20 mouse cellular contexts compared by ENCODE assay signal in the genomic region with DNA sequence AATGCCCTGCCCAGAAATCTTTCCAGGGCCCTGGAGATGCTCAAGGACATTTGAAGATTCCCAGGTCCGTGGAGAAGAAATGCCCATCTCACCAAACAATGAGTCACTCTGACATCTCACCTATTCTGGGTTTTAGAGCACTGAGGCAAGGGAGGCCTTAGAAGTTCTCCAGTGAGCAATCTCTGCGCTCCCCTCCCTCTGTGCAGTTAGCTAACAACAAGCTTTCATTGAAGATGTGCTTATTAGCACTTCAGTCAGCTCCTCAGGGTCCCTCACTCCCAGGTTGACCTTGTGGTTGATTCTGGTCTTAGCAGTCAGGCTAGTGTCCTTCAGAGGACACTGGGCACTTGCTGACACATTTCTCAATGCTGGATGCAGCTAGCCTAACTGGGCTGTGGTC.
A peak's percentile ranks its signal among the peaks of the same experiment; 100 is the strongest.
DNase-seq lines count a peak whose midpoint lies in the region; ATAC-seq and TF ChIP-seq lines count a peak whose summit lies in the region.
"Had no signal": no experiment of that assay in that cellular context is flagged by ENCODE, and none has a peak within 500 bp of the region (broad histone marks: within the 10 kb centered on the region; RNA-seq: fewer than 3 reads in every experiment).

No protein-coding gene starts in this region.

- H3K9me3 ChIP-seq in liver, embryonic 13.5 days (replicated peaks), result no peaks in the 10 kb centered on the region
- no peaks in the 10 kb centered on the region for H3K9me3 ChIP-seq in liver, postnatal 0 days (ENCODE audit: low read length)
- H3K9me3 ChIP-seq in midbrain, embryonic 14.5 days (ENCODE audit: control insufficient read depth, low read length), result no peaks in the 10 kb centered on the region
- H3K9me3 ChIP-seq: embryonic facial prominence, embryonic 15.5 days; intestine, embryonic 15.5 days; kidney, embryonic 15.5 days had no signal

- H3K27me3 ChIP-seq in liver, embryonic 13.5 days, result peaks cover 9% of the 10 kb centered on the region; the same call in 1 of the 2 replicates
- no peaks in the 10 kb centered on the region for H3K27me3 ChIP-seq in liver, postnatal 0 days (ENCODE audit: insufficient read depth, low read length)
- H3K27me3 ChIP-seq in midbrain, embryonic 14.5 days (ENCODE audit: control insufficient read depth, insufficient read depth, low read length), result no peaks in the 10 kb centered on the region
- no peaks in the 10 kb centered on the region for H3K27me3 ChIP-seq in cerebellum, adult 2 months (ENCODE audit: control insufficient read depth, insufficient read depth, low read length)
- H3K27me3 ChIP-seq: CH12.LX; embryonic facial prominence, embryonic 15.5 days; intestine, embryonic 15.5 days; kidney, embryonic 15.5 days had no signal

- no peak overlapping the region for H3K9ac ChIP-seq in liver, embryonic 13.5 days
- H3K9ac ChIP-seq in liver, postnatal 0 days (replicated peaks), result no peak overlapping the region
- H3K9ac ChIP-seq in midbrain, embryonic 14.5 days (replicated peaks; ENCODE audit: low read length), result no peak overlapping the region
- H3K9ac ChIP-seq: embryonic facial prominence, embryonic 15.5 days; intestine, embryonic 15.5 days; kidney, embryonic 15.5 days had no signal

- H3K4me2 ChIP-seq in liver, embryonic 13.5 days, result no peak overlapping the region
- no peak overlapping the region for H3K4me2 ChIP-seq in liver, postnatal 0 days (ENCODE audit: low read depth, low read length)
- no peak overlapping the region for H3K4me2 ChIP-seq in midbrain, embryonic 14.5 days (ENCODE audit: low read length)
- H3K4me2 ChIP-seq: embryonic facial prominence, embryonic 15.5 days; intestine, embryonic 15.5 days; kidney, embryonic 15.5 days had no signal

- TF ChIP-seq EP300 in liver, postnatal 0 days (IDR thresholded peaks at IDR 0.05; ENCODE audit: low read depth), result no peak

- H3K4me1 ChIP-seq in liver, embryonic 13.5 days (replicated peaks), result peaks cover 69% of the 10 kb centered on the region
- peaks cover 19% of the 10 kb centered on the region for H3K4me1 ChIP-seq in liver, postnatal 0 days (ENCODE audit: insufficient read depth)
- peaks cover 7% of the 10 kb centered on the region for H3K4me1 ChIP-seq in midbrain, embryonic 14.5 days (ENCODE audit: control insufficient read depth, insufficient read depth, low read length)
- H3K4me1 ChIP-seq in cerebellum, adult 2 months (ENCODE audit: control insufficient read depth, insufficient read depth, low read length), result no peaks in the 10 kb centered on the region
- H3K4me1 ChIP-seq: embryonic facial prominence, embryonic 15.5 days; intestine, embryonic 15.5 days; kidney, embryonic 15.5 days had no signal

- whole genome bisulfite sequencing in liver, embryonic 13.5 days (ENCODE audit: insufficient replicate concordance), result 59% methylated on average over 2 of the region's 2 CpGs
- 49% methylated on average over 2 of the region's 2 CpGs for WGBS in liver, postnatal 0 days (ENCODE audit: insufficient replicate concordance)
- 51% methylated on average over 2 of the region's 2 CpGs for WGBS in midbrain, embryonic 14.5 days
- WGBS in cerebellum, adult 2 months, result 75% methylated on average over 2 of the region's 2 CpGs

- H3K27ac ChIP-seq in liver, embryonic 13.5 days, result peak overlapping the region; percentile 94
- no peak overlapping the region for H3K27ac ChIP-seq in liver, postnatal 0 days (ENCODE audit: low read depth)
- peak overlapping the region; percentile 39; the same call in 1 of the 2 replicates for H3K27ac ChIP-seq in midbrain, embryonic 14.5 days (replicated peaks; ENCODE audit: low read depth, low read length)
- no peak overlapping the region for H3K27ac ChIP-seq in cerebellum, adult 2 months (ENCODE audit: insufficient read depth, low read length)
- H3K27ac ChIP-seq: embryonic facial prominence, embryonic 15.5 days; gastrocnemius, adult 2 months; intestine, embryonic 15.5 days; kidney, embryonic 15.5 days had no signal

- no peak for TF ChIP-seq POLR2A in cerebellum, adult 2 months (IDR thresholded peaks at IDR 0.05; ENCODE audit: borderline replicate concordance, insufficient read depth, low read length)

- H3K36me3 ChIP-seq in liver, embryonic 13.5 days, result no peaks in the 10 kb centered on the region
- no peaks in the 10 kb centered on the region for H3K36me3 ChIP-seq in liver, postnatal 0 days (replicated peaks; ENCODE audit: insufficient read depth, low read length)
- H3K36me3 ChIP-seq in midbrain, embryonic 14.5 days (ENCODE audit: control insufficient read depth, insufficient read depth, low read length), result no peaks in the 10 kb centered on the region
- H3K36me3 ChIP-seq: embryonic facial prominence, embryonic 15.5 days; intestine, embryonic 15.5 days; kidney, embryonic 15.5 days had no signal

- H3K4me3 ChIP-seq in liver, embryonic 13.5 days (replicated peaks), result no peak overlapping the region
- H3K4me3 ChIP-seq in liver, postnatal 0 days (ENCODE audit: low read depth, low read length), result no peak overlapping the region
- H3K4me3 ChIP-seq in midbrain, embryonic 14.5 days (replicated peaks; ENCODE audit: low read depth, low read length), result no peak overlapping the region
- no peak overlapping the region for H3K4me3 ChIP-seq in cerebellum, adult 2 months (replicated peaks; ENCODE audit: insufficient read depth, low read depth, low read length)
- H3K4me3 ChIP-seq: embryonic facial prominence, embryonic 15.5 days; gastrocnemius, adult 2 months; intestine, embryonic 15.5 days; kidney, embryonic 15.5 days had no signal

- no peak for TF ChIP-seq CTCF in liver, postnatal 0 days (IDR thresholded peaks at IDR 0.05; ENCODE audit: low read depth)
- TF ChIP-seq CTCF in cerebellum, adult 2 months (IDR thresholded peaks at IDR 0.05; ENCODE audit: borderline replicate concordance, insufficient read depth, low read depth, low read length), result no peak

- DNase-seq in adrenal gland, postnatal 14 days, result peak; percentile 25
- DNase-seq in adrenal gland, postnatal 4 days (ENCODE audit: low spot score in 2 of 2), result no peak
- no peak for DNase-seq in liver, embryonic 13.5 days
- no peak for DNase-seq in liver, postnatal 0 days
- peak; percentile 15 to 19 for DNase-seq in adrenal gland, postnatal 36 days
- no peak for DNase-seq in midbrain, embryonic 14.5 days
- DNase-seq in cerebellum, adult 2 months, result no peak
- DNase-seq: cerebellum, adult 18-20 months; cerebellum, postnatal 36 days; gastrocnemius, adult 2 months; heart, postnatal 36 days; kidney, postnatal 4 days; lung, postnatal 10 days; right cerebral cortex, postnatal 4 days; thymus, adult 2 months had no signal

- ATAC-seq in liver, embryonic 13.5 days (ENCODE audit: low read depth), result no peak
- no peak for ATAC-seq in liver, postnatal 0 days
- ATAC-seq in midbrain, embryonic 14.5 days (ENCODE audit: low FRiP score, low TSS enrichment), result no peak
- ATAC-seq: forebrain, embryonic 16.5 days; intestine, embryonic 15.5 days had no signal

Comparison
In these comparisons a context has a peak if more than half of its experiments do, and no peak if none do; other contexts are left out.
1. DNase-seq: peak in adrenal gland, postnatal 14 days (single experiment) and adrenal gland, postnatal 36 days (2 of 2); none in adrenal gland, postnatal 4 days (0 of 2), liver, embryonic 13.5 days (single experiment), liver, postnatal 0 days (single experiment), midbrain, embryonic 14.5 days (single experiment) and cerebellum, adult 2 months (0 of 2).
2. H3K27ac ChIP-seq: peak in liver, embryonic 13.5 days (single experiment) and midbrain, embryonic 14.5 days (single experiment); none in liver, postnatal 0 days (single experiment) and cerebellum, adult 2 months (single experiment).